Mouse (Mus musculus) MEL (cell line): ENCODE measurements around the gene Srebf2. TPM values are rescaled to one million over a fixed set of nuclear protein-coding genes. Genes with fewer than 3 reads are reported as not detected.

Experiments
- DNase-seq: peaks from one replicate; pipeline ENCODE4 v3.0.0; 2011; ENCODE audit warnings: low read depth, low spot score
- H3K27ac ChIP-seq: 2 replicates; pipeline ENCODE4 v1.5.1; 2012; ENCODE audit warnings: low read depth, mild to moderate bottlenecking, control low read depth, low read length, moderate library complexity; ENCODE audit not compliant: control insufficient read depth
- H3K27me3 ChIP-seq, 2 experiments: fragments of 150-350 bp in 1 of 2; sonication (generic) in 1 of 2; 2 replicates each; pipeline ENCODE4 v1.6.1; 2012; ENCODE audit warnings: low read length in 2 of 2, mild to moderate bottlenecking in 2 of 2, improper control_type of control experiment in 1 of 2, moderate library complexity in 1 of 2; ENCODE audit not compliant: insufficient read depth in 2 of 2, control insufficient read depth in 1 of 2
- H3K36me3 ChIP-seq, 2 experiments: 2 replicates each; pipeline ENCODE4 v1.6.1; 2012 to 2014; ENCODE audit warnings: low read length in 2 of 2, improper control_type of control experiment in 1 of 2, inconsistent platforms in 1 of 2, mild to moderate bottlenecking in 1 of 2; ENCODE audit not compliant: insufficient read depth in 2 of 2, control insufficient read depth in 1 of 2
- H3K4me1 ChIP-seq, 2 experiments: fragments of 150-350 bp in 1 of 2; sonication (generic) in 1 of 2; 2 replicates each; pipeline ENCODE4 v1.6.1; 2012; ENCODE audit warnings: low read length in 2 of 2, improper control_type of control experiment in 1 of 2, mild to moderate bottlenecking in 1 of 2; ENCODE audit not compliant: insufficient read depth in 2 of 2, control insufficient read depth in 1 of 2
- H3K4me3 ChIP-seq, 2 experiments: fragments of 150-350 bp in 1 of 2; sonication (generic) in 1 of 2; 2 replicates each; pipeline ENCODE4 v1.5.1; 2012; ENCODE audit warnings: low read depth in 2 of 2, low read length in 2 of 2, mild to moderate bottlenecking in 2 of 2, moderate library complexity in 2 of 2, control low read depth in 1 of 2, improper control_type of control experiment in 1 of 2; ENCODE audit not compliant: control insufficient read depth in 1 of 2, insufficient read depth in 1 of 2
- H3K79me2 ChIP-seq: 2 replicates; pipeline ENCODE4 v1.6.1; 2012; ENCODE audit warnings: mild to moderate bottlenecking, low read length, moderate library complexity; ENCODE audit not compliant: control insufficient read depth, poor library complexity, insufficient read depth
- H3K9ac ChIP-seq: 2 replicates; pipeline ENCODE4 v1.6.1; 2012; ENCODE audit warnings: low read depth, mild to moderate bottlenecking, control low read depth, low read length, moderate library complexity; ENCODE audit not compliant: control insufficient read depth, poor library complexity, severe bottlenecking
- H3K9me3 ChIP-seq: fragments of 150-350 bp; sonication (generic); replicated peaks from 2 replicates; pipeline ENCODE4 v1.6.1; 2012; ENCODE audit warnings: mild to moderate bottlenecking, low read length, improper control_type of control experiment, moderate library complexity; ENCODE audit not compliant: insufficient read depth
- BHLHE40 ChIP-seq: IDR thresholded peaks from 2 replicates; pipeline ENCODE4 v1.6.1; 2012; ENCODE audit warnings: low read depth, mild to moderate bottlenecking, inconsistent platforms, low read length, improper control_type of control experiment, borderline replicate concordance
- CHD2 ChIP-seq: IDR thresholded peaks from 2 replicates; pipeline ENCODE4 v1.6.1; 2011; ENCODE audit warnings: low read length, improper control_type of control experiment
- CTCF ChIP-seq, 3 experiments: IDR thresholded peaks in 2 of 3; conservative IDR thresholded peaks in 1 of 3; 2 replicates each; pipeline ENCODE4 v1.5.1; 2011 to 2012; ENCODE audit warnings: low read length in 3 of 3, low read depth in 2 of 3, mild to moderate bottlenecking in 2 of 3, improper control_type of control experiment in 1 of 3, inconsistent platforms in 1 of 3, mixed read lengths in 1 of 3, moderate library complexity in 1 of 3; ENCODE audit not compliant: control insufficient read depth in 1 of 3, insufficient read depth in 1 of 3, poor library complexity in 1 of 3, severe bottlenecking in 1 of 3
- EP300 ChIP-seq, 2 experiments: IDR thresholded peaks; 2 replicates each; pipeline ENCODE4 v1.6.1; 2011; ENCODE audit warnings: improper control_type of control experiment in 2 of 2, low read length in 2 of 2, low read depth in 1 of 2, mild to moderate bottlenecking in 1 of 2
- GABPA ChIP-seq: IDR thresholded peaks from 2 replicates; pipeline ENCODE4 v1.6.1; 2012; ENCODE audit warnings: low read depth, mild to moderate bottlenecking, inconsistent platforms, low read length, improper control_type of control experiment, moderate library complexity
- GATA1 ChIP-seq: IDR thresholded peaks from 2 replicates; pipeline ENCODE4 v1.6.1; 2011; ENCODE audit warnings: low read depth, low read length, improper control_type of control experiment
- HCFC1 ChIP-seq: IDR thresholded peaks from 2 replicates; pipeline ENCODE4 v1.6.1; 2012; ENCODE audit warnings: low read depth, mild to moderate bottlenecking, inconsistent platforms, low read length, improper control_type of control experiment, moderate library complexity
- KAT2A ChIP-seq: conservative IDR thresholded peaks from 2 replicates; pipeline ENCODE4 v1.6.1; 2012; ENCODE audit warnings: low read depth, low read length, improper control_type of control experiment, inconsistent platforms
- MAZ ChIP-seq: IDR thresholded peaks from 2 replicates; pipeline ENCODE4 v1.6.1; 2012; ENCODE audit warnings: low read depth, mild to moderate bottlenecking, inconsistent platforms, low read length, improper control_type of control experiment
- MEF2A ChIP-seq: IDR thresholded peaks from 2 replicates; pipeline ENCODE4 v1.6.1; 2014; ENCODE audit warnings: low read depth, mild to moderate bottlenecking, inconsistent platforms, low read length, improper control_type of control experiment; ENCODE audit not compliant: poor library complexity, insufficient replicate concordance, severe bottlenecking; ENCODE audit errors: extremely low read depth
- MXI1 ChIP-seq: IDR thresholded peaks from 2 replicates; pipeline ENCODE4 v1.6.1; 2011; ENCODE audit warnings: mild to moderate bottlenecking, low read depth, low read length, improper control_type of control experiment
- MYC ChIP-seq: IDR thresholded peaks from 2 replicates; pipeline ENCODE4 v1.6.1; 2011; ENCODE audit warnings: low read depth, mild to moderate bottlenecking, low read length, improper control_type of control experiment, moderate library complexity
- POLR2AphosphoS2 ChIP-seq: IDR thresholded peaks from 2 replicates; pipeline ENCODE4 v1.6.1; 2011; ENCODE audit warnings: low read length, improper control_type of control experiment
- RAD21 ChIP-seq: IDR thresholded peaks from 2 replicates; pipeline ENCODE4 v1.6.1; 2011; ENCODE audit warnings: mild to moderate bottlenecking, low read depth, low read length, improper control_type of control experiment
- RCOR1 ChIP-seq: IDR thresholded peaks from 2 replicates; pipeline ENCODE4 v1.6.1; 2012; ENCODE audit warnings: low read depth, mild to moderate bottlenecking, inconsistent platforms, low read length, improper control_type of control experiment
- SMC3 ChIP-seq: IDR thresholded peaks from 2 replicates; pipeline ENCODE4 v1.6.1; 2011; ENCODE audit warnings: low read depth, low read length, improper control_type of control experiment
- TAL1 ChIP-seq: IDR thresholded peaks from 2 replicates; pipeline ENCODE4 v1.6.1; 2012; ENCODE audit warnings: mild to moderate bottlenecking, inconsistent platforms, low read length, moderate library complexity, mixed read lengths
- USF1 ChIP-seq: IDR thresholded peaks from 2 replicates; pipeline ENCODE4 v1.6.1; 2014; ENCODE audit warnings: low read depth, mild to moderate bottlenecking, inconsistent platforms, low read length, improper control_type of control experiment, moderate library complexity
- USF2 ChIP-seq, 2 experiments: IDR thresholded peaks; 2 replicates each; pipeline ENCODE4 v1.6.1; 2011 to 2012; ENCODE audit warnings: improper control_type of control experiment in 2 of 2, low read length in 2 of 2, borderline replicate concordance in 1 of 2, inconsistent platforms in 1 of 2, low read depth in 1 of 2, mild to moderate bottlenecking in 1 of 2; ENCODE audit not compliant: insufficient read depth in 1 of 2
- ZKSCAN1 ChIP-seq: IDR thresholded peaks from 2 replicates; pipeline ENCODE4 v1.6.1; 2012; ENCODE audit warnings: low read depth, mild to moderate bottlenecking, inconsistent platforms, low read length, improper control_type of control experiment, moderate library complexity
- ZMIZ1 ChIP-seq: IDR thresholded peaks from 2 replicates; pipeline ENCODE4 v1.6.1; 2012; ENCODE audit warnings: low read depth, mild to moderate bottlenecking, inconsistent platforms, low read length, improper control_type of control experiment, moderate library complexity
- ZNF384 ChIP-seq: IDR thresholded peaks from 2 replicates; pipeline ENCODE4 v1.6.1; 2012; ENCODE audit warnings: low read depth, mild to moderate bottlenecking, inconsistent platforms, low read length, improper control_type of control experiment
- polyA plus RNA-seq, 2 experiments: library from polyadenylated mRNA; stranded (reverse) in 1 of 2; unstranded in 1 of 2; fragments of >175 nt in 1 of 2; fragments of >200 nt in 1 of 2; gene quantifications; 2 replicates each; pipeline versions ENCODE4 v1.2.1 to v1.2.4; 2012; ENCODE audit warnings: low replicate concordance in 2 of 2, low read depth in 1 of 2; ENCODE audit not compliant: insufficient read length in 2 of 2, insufficient read depth in 1 of 2, missing spikeins in 1 of 2
- total RNA-seq: library from RNA; depleted of rRNA; stranded (reverse); fragments of 300-350 nt; gene quantifications from 2 replicates; pipeline ENCODE4 v1.2.3, GENCODE M21; 2012

The Srebf2 gene
- total and polyA plus RNA-seq, 3 experiments: 40.5 to 161 TPM; not detected in 1

DNA sequence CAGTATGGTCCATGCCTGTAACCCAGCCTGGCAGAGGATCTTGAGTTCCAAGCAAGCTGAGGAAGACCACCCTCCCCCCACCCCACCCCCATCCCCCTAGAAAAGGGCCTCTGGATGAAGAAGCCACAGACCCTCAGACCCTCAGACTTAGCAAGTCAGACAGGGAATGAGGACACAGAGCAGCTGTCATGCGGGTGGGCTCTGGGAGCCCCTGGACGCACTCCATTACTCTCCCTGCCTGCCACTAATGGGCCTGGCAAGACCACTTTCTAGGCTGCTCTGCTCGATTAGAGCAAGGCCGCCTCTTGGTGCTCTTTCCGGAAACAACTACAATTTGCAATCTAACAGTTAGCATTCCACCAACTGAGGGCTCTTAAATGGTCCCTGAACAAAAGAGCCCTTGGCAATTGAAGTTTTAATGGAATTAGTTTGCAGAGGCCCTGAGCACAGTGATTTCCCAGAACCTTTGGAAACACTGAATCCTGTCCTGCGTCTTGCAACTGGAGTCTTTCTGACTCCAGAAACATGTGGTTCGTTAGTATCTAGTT is 30.8 kb downstream of the Srebf2 start (continued):
- TF ChIP-seq GABPA: no peak
- no peak for TF ChIP-seq GATA1
- TF ChIP-seq MYC: no peak

DNA sequence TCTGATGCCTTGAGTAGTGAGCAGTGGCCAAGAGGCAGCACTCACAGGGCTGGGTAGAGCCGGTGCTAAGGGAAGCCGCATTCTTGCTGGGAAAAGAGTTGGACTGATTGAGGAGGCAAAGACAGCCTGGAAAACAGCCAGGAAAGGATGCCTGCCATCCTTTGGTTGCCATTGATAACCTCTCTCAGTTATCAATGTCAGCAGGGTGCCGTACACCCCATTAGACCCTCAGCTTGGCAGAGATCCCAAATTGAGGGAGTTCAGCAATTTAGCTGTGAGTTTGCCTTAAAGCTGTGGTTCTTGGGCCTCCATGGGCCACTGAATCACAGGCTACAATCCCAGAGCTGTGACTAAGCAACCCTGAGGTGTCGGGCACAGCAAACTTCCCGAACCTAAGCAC is 34.1 kb downstream of the Srebf2 start:
- no peak for TF ChIP-seq SMC3
- no peak for TF ChIP-seq USF2 (IDR thresholded peaks at IDR 0.05; ENCODE audit: borderline replicate concordance in 1 of 2, insufficient read depth in 1 of 2, low read depth in 1 of 2, low read length in 2 of 2)
- TF ChIP-seq CHD2: no peak
- 0 out of 4 replicates have a peak, but pooled peaks of 1 of the 2 experiments have one; percentile 25 for TF ChIP-seq EP300 (IDR thresholded peaks at IDR 0.05; ENCODE audit: low read depth in 1 of 2, low read length in 2 of 2)
- TF ChIP-seq POLR2AphosphoS2: no peak
- 0 out of 2 replicates have a peak, but pooled peaks have one; percentile 8 for TF ChIP-seq RCOR1
- H3K36me3 ChIP-seq: peaks cover 0 to 16% of the 10 kb centered on the region in 2 experiments; a peak in 2 of 4 replicates
- H3K9ac ChIP-seq: no peak overlapping the region
- no peaks in the 10 kb centered on the region for H3K79me2 ChIP-seq
- H3K4me3 ChIP-seq: no peak overlapping the region
- H3K9me3 ChIP-seq: no peaks in the 10 kb centered on the region
- DNase-seq: no peak
- no peak overlapping the region for H3K27ac ChIP-seq
- H3K27me3 ChIP-seq: no peaks in the 10 kb centered on the region
- H3K4me1 ChIP-seq: no peaks in the 10 kb centered on the region

GRCm38 (mm10) chr15:82182311-82182710 is 35.3 kb downstream of the Srebf2 start:
- Histone ChIP-seq H3K27me3 (no peaks in the 10 kb centered on the region), H3K36me3 (peaks cover 0 to 16% of the 10 kb centered on the region in 2 experiments; a peak in 3 of 4 replicates), H3K4me3 (no peak overlapping the region), H3K79me2 (no peaks in the 10 kb centered on the region), H3K27ac (no peak overlapping the region), H3K4me1 (0 out of 4 replicates have a peak, but pooled peaks cover 0 to 3% of the 10 kb centered on the region in 2 experiments), H3K9ac (no peak overlapping the region), H3K9me3 (no peaks in the 10 kb centered on the region)
- DNase-seq: no peak
- no peak for TF ChIP-seq RAD21
- peak; percentile 33 to 57 (median 39) for TF ChIP-seq CTCF (IDR thresholded peaks at IDR 0.05 in 2 of 3, conservative IDR thresholded peaks at IDR 0.05 in 1 of 3; ENCODE audit: control insufficient read depth in 1 of 3, insufficient read depth in 1 of 3, low read depth in 2 of 3, low read length in 3 of 3, poor library complexity in 1 of 3, severe bottlenecking in 1 of 3)
- TF ChIP-seq, all 39 proteins: peak for 1

DNA sequence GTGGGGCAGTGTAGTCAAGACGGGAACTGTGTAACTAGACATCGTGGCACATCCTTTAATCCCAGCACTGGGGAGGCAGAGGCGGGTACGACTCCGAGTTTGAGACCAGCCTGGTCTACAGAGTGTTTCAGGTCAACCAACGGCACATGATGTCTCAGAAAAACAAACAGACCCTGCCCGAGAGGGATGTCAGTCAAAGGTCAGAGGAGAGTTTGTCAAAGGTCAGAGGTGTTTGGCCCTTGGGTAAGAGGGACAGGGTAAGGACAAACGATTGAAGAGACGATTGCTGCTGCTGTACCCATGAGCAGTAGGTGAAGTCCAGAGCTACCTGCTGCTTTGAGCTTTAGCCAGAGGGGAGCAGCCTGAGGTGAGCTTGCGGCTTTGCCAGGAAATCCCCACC is 36.6 kb downstream of the Srebf2 start:
- Histone ChIP-seq H3K9ac (no peak overlapping the region), H3K79me2 (no peaks in the 10 kb centered on the region), H3K4me1 (0 out of 4 replicates have a peak, but pooled peaks cover 0 to 3% of the 10 kb centered on the region in 2 experiments), H3K9me3 (no peaks in the 10 kb centered on the region), H3K4me3 (no peak overlapping the region), H3K27me3 (no peaks in the 10 kb centered on the region), H3K36me3 (peaks cover 0 to 13% of the 10 kb centered on the region in 2 experiments; a peak in 3 of 4 replicates), H3K27ac (no peak overlapping the region)
- TF ChIP-seq USF1: no peak
- TF ChIP-seq BHLHE40: no peak
- no peak for TF ChIP-seq MEF2A
- TF ChIP-seq TAL1: no peak
- no peak for TF ChIP-seq KAT2A
- no peak for TF ChIP-seq CHD2
- no peak for TF ChIP-seq RAD21
- TF ChIP-seq MAZ: no peak
- no peak for TF ChIP-seq ZKSCAN1
- TF ChIP-seq ZMIZ1: no peak
- TF ChIP-seq USF2 (IDR thresholded peaks at IDR 0.05; ENCODE audit: borderline replicate concordance in 1 of 2, insufficient read depth in 1 of 2, low read depth in 1 of 2, low read length in 2 of 2): no peak
- no peak for TF ChIP-seq GATA1
- no peak for TF ChIP-seq HCFC1
- TF ChIP-seq ZNF384: no peak
- no peak for TF ChIP-seq MXI1
- no peak for DNase-seq
